Mouse (Mus musculus) intestine, embryonic 15.5 days (tissue): ENCODE results near the gene Plppr1. TPM values are rescaled to one million over a fixed set of nuclear protein-coding genes. Genes with fewer than 3 reads are reported as not detected.

Source experiments
- ATAC-seq: fragments of 200-750 bp; cut with Nextera tagmentation; 2 replicates; pipeline ENCODE4 v1.8.0; 2017; ENCODE audit warnings: moderate TSS enrichment, moderate library complexity
- H3K27ac ChIP-seq: fragments of 300-500 bp; sonication (generic); 2 replicates; pipeline ENCODE4 v1.5.1; 2015; ENCODE audit warnings: mild to moderate bottlenecking, inconsistent platforms
- H3K27me3 ChIP-seq: fragments of 300-500 bp; sonication (generic); replicated peaks from 2 replicates; pipeline ENCODE4 v1.6.1; 2015; ENCODE audit warnings: inconsistent platforms
- H3K36me3 ChIP-seq: fragments of 300-500 bp; sonication (generic); 2 replicates; pipeline ENCODE4 v1.6.1; 2015; ENCODE audit warnings: inconsistent platforms
- H3K4me1 ChIP-seq: fragments of 300-500 bp; sonication (generic); replicated peaks from 2 replicates; pipeline ENCODE4 v1.6.1; 2015; ENCODE audit warnings: inconsistent platforms
- H3K4me2 ChIP-seq: fragments of 300-500 bp; sonication (generic); replicated peaks from 2 replicates; pipeline ENCODE4 v1.6.1; 2015; ENCODE audit warnings: mild to moderate bottlenecking, inconsistent platforms
- H3K4me3 ChIP-seq: fragments of 300-500 bp; sonication (generic); replicated peaks from 2 replicates; pipeline ENCODE4 v1.5.1; 2015; ENCODE audit warnings: inconsistent platforms
- H3K9ac ChIP-seq: fragments of 300-500 bp; sonication (generic); 2 replicates; pipeline ENCODE4 v1.6.1; 2015; ENCODE audit warnings: inconsistent platforms
- H3K9me3 ChIP-seq: fragments of 300-500 bp; sonication (generic); 2 replicates; pipeline ENCODE4 v1.6.1; 2016; ENCODE audit warnings: inconsistent platforms
- WGBS: fragments of 180-500 bp; shearing (Covaris S2); methylation state at CpG from one replicate; pipeline ENCODE4 v1.1.7; 2015; 5-methylcytosine and 5-hydroxymethylcytosine counted together
- polyA plus RNA-seq: library from polyadenylated mRNA; unstranded; fragments of >200 nt; fragmentation: Nextera tagmentation; extraction: Ambion mirVana; gene quantifications from 2 replicates; pipeline ENCODE4 v1.2.1, GENCODE M21; 2015

Plppr1 gene
- polyA plus RNA-seq, 1 experiment from 2014 or later, result 1.6 TPM

DNA sequence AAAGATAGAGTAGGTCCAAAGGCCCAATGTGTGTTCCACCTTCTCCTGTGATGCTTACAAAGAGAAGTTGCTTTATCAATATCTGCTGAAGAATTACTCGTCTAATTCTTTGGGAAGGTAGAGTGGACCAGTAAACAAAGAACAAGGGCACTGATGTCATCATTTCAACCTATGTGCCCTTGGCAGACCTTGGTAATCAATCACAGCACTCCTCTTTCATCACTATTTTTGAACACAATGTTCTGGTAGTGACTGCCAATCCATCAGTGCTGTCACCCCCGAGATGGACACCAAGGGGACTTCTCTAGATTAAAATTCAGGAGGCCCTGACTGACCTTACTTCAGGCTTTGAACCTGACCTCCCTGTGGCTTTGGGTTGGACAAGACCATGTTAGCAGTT is 89.7 kb downstream of the Plppr1 start:
- Histone ChIP-seq H3K9me3 (no peaks in the 10 kb centered on the region), H3K9ac (no peak overlapping the region), H3K36me3 (no peaks in the 10 kb centered on the region), H3K4me3 (no peak overlapping the region), H3K27me3 (no peaks in the 10 kb centered on the region), H3K4me2 (no peak overlapping the region), H3K27ac (no peak overlapping the region), H3K4me1 (no peaks in the 10 kb centered on the region)
- no peak for ATAC-seq
- WGBS, result 61% methylated on average over 2 of the region's 2 CpGs

DNA sequence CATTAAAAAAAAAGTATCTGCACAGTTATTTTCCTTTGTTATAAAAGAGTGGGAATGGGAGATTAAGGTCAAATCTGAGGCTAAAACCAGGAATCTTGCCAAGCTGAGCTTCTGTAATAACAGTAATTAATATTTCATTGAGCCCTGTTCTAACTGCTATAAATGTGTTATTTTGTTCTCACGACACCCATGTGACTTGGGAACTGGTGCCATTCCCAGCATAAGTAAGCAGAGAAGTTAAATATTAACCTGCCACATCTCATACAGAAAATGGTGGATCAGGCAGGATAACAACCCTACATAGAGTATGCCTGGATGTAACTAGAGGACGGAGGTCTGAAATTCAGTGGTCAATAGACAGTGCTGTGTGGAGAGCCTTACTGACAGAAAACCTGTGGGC is 90.2 kb downstream of the Plppr1 start:
- no peaks in the 10 kb centered on the region for H3K4me1 ChIP-seq
- H3K4me2 ChIP-seq, result no peak overlapping the region
- no peaks in the 10 kb centered on the region for H3K27me3 ChIP-seq
- 0 out of 2 replicates have a peak, but pooled peaks have one; percentile 31 for ATAC-seq
- no peaks in the 10 kb centered on the region for H3K36me3 ChIP-seq
- no peak overlapping the region for H3K9ac ChIP-seq
- no peak overlapping the region for H3K4me3 ChIP-seq
- H3K9me3 ChIP-seq, result no peaks in the 10 kb centered on the region
- 67% methylated on average over 2 of the region's 2 CpGs for WGBS
- H3K27ac ChIP-seq, result no peak overlapping the region

DNA sequence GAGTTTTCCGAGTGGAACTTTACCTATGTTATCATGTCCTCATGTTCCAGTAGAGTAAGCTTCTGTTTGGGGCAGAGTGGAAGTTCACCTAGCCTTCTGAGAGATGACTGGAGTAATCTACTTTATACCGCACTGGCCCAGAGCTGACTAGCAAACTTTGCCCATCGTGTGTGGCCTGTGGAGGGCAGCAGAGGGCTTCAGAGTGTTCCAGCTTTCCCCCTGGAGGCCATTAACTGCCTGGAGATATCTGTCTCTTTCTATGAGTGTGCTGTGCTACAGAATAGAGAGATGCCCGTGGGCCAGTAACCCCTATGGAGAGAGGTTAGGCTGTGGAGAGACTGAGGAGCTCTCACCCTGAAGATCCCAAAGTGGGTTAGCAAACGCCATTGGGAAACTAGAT is 94.8 kb downstream of the Plppr1 start:
- H3K27me3 ChIP-seq, result no peaks in the 10 kb centered on the region
- no peaks in the 10 kb centered on the region for H3K4me1 ChIP-seq
- no peak overlapping the region for H3K27ac ChIP-seq
- H3K9ac ChIP-seq, result no peak overlapping the region
- no peaks in the 10 kb centered on the region for H3K9me3 ChIP-seq
- ATAC-seq, result peak; percentile 80
- no peaks in the 10 kb centered on the region for H3K36me3 ChIP-seq
- no peak overlapping the region for H3K4me3 ChIP-seq
- WGBS, result 41% methylated on average over 5 of the region's 5 CpGs
- no peak overlapping the region for H3K4me2 ChIP-seq

- Histone ChIP-seq H3K4me1 (no peaks in the 10 kb centered on the region), H3K9ac (no peak overlapping the region), H3K27ac (no peak overlapping the region), H3K9me3 (no peaks in the 10 kb centered on the region), H3K4me3 (no peak overlapping the region), H3K36me3 (no peaks in the 10 kb centered on the region), H3K27me3 (no peaks in the 10 kb centered on the region), H3K4me2 (no peak overlapping the region)
- 74% methylated on average over 1 of the region's 1 CpGs for WGBS
- ATAC-seq, result no peak
Measured at GRCm38 (mm10) chr4:49156781-49157180, 97.7 kb downstream of the Plppr1 start.

DNA sequence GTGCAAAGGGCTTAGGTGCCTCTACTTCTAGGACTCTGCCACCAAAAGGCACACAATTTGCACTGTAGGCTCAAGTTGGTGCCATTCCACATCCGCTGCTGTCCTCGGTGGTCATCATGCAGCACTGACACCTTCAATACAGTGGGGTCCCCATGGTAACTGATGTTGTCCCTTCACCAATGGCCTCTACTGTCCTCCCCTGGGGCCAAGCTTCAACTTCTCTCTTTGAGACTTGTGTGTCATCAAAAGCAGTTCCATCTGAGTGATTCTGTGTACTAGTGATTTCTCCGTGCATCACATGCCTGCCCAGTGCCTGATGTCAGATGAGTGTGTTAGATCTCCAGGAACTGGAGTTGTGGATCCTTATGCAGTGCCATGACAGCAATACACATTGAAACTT is 104.2 kb downstream of the Plppr1 start:
- 86% methylated on average over 3 of the region's 3 CpGs for WGBS
- no peaks in the 10 kb centered on the region for H3K27me3 ChIP-seq
- H3K4me3 ChIP-seq, result no peak overlapping the region
- no peaks in the 10 kb centered on the region for H3K9me3 ChIP-seq
- H3K4me1 ChIP-seq, result no peaks in the 10 kb centered on the region
- ATAC-seq, result no peak
- no peak overlapping the region for H3K4me2 ChIP-seq
- no peak overlapping the region for H3K9ac ChIP-seq
- H3K27ac ChIP-seq, result no peak overlapping the region
- H3K36me3 ChIP-seq, result no peaks in the 10 kb centered on the region

GRCm38 (mm10) chr4:49166391-49166790 is 107.3 kb downstream of the Plppr1 start:
- no peak overlapping the region for H3K4me3 ChIP-seq
- H3K4me1 ChIP-seq, result no peaks in the 10 kb centered on the region
- H3K27me3 ChIP-seq, result no peaks in the 10 kb centered on the region
- no peak overlapping the region for H3K9ac ChIP-seq
- H3K4me2 ChIP-seq, result no peak overlapping the region
- ATAC-seq, result no peak
- H3K27ac ChIP-seq, result no peak overlapping the region
- no peaks in the 10 kb centered on the region for H3K9me3 ChIP-seq
- WGBS, result 69% methylated on average over 3 of the region's 3 CpGs
- no peaks in the 10 kb centered on the region for H3K36me3 ChIP-seq

DNA sequence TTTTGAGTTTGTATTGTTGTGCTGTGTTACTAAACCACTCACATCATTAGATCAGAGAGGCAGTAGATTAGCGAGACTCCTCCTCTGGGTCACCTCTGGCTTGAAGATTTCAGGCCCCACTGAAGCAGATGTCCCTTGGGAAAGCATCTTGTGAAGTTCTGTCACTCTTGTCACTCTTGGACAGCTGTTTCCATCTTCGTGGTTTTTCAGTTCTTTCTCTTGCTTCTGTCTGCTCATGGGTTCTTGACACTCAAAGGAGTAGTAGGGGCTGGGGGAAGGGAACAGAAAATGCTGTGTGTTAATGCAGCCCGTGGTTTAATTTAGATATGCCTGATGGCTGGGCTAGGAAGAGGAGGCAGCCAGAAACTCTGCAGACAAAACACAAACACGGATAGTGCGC is 108.0 kb downstream of the Plppr1 start:
- Histone ChIP-seq H3K27me3 (no peaks in the 10 kb centered on the region), H3K36me3 (no peaks in the 10 kb centered on the region), H3K9me3 (no peaks in the 10 kb centered on the region), H3K4me1 (no peaks in the 10 kb centered on the region), H3K27ac (no peak overlapping the region), H3K9ac (no peak overlapping the region), H3K4me3 (no peak overlapping the region), H3K4me2 (no peak overlapping the region)
- WGBS, result 81% methylated on average over 5 of the region's 5 CpGs
- no peak for ATAC-seq

DNA sequence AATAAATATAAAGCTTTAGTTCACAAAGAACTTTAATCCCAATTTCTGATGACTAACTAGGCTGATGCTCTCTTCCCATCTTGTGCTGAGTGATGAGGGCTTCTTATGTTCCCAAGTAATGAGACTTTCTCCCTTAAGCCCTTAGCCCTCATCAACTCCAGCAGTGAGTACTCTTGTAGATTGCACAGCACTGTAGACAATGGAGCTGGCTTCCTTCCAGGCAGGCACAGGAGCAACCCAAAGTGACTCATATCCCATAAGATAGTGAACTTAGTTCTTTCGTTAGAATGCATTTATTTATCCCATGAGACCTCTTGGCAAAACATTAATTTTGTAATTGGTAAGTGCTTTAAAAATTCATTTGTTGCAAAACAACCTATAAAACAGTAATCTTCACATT is 110.4 kb downstream of the Plppr1 start:
- WGBS, result 22% methylated on average over 1 of the region's 1 CpGs
- no peaks in the 10 kb centered on the region for H3K27me3 ChIP-seq
- H3K27ac ChIP-seq, result no peak overlapping the region
- no peaks in the 10 kb centered on the region for H3K36me3 ChIP-seq
- ATAC-seq, result no peak
- H3K9me3 ChIP-seq, result no peaks in the 10 kb centered on the region
- no peaks in the 10 kb centered on the region for H3K4me1 ChIP-seq
- no peak overlapping the region for H3K4me3 ChIP-seq
- H3K9ac ChIP-seq, result no peak overlapping the region
- H3K4me2 ChIP-seq, result no peak overlapping the region

DNA sequence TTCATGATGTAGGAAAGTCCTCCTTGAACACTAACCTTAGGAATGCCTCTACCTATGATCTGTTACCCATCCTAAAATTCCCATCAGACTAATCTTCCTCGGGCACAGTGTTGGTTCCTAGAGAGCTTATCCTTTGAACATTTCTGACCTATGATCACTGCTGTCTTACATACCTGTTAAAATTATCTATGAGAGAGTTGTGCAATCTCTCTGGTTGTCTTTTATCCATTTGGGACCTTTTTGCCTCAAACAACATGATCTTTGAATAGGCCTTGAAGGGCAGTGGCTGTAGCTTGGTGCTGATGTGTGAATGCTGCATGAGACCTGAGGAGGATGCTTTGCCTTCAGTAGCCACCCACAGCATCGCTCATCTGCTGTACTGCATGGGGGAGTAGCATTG is 119.0 kb downstream of the Plppr1 start:
- Histone ChIP-seq H3K9ac (no peak overlapping the region), H3K4me2 (no peak overlapping the region), H3K27ac (no peak overlapping the region), H3K27me3 (no peaks in the 10 kb centered on the region), H3K36me3 (no peaks in the 10 kb centered on the region), H3K9me3 (no peaks in the 10 kb centered on the region), H3K4me3 (no peak overlapping the region), H3K4me1 (0 out of 2 replicates have a peak, but pooled peaks cover 3% of the 10 kb centered on the region)
- WGBS, result 72% methylated on average over 2 of the region's 2 CpGs
- no peak for ATAC-seq

- H3K36me3 ChIP-seq, result no peaks in the 10 kb centered on the region
- no peak overlapping the region for H3K4me3 ChIP-seq
- ATAC-seq, result peak; percentile 31; the same call in 1 of the 2 replicates
- H3K4me1 ChIP-seq, result 0 out of 2 replicates have a peak, but pooled peaks cover 3% of the 10 kb centered on the region
- 0 out of 2 replicates have a peak overlapping the region, but pooled peaks have one; percentile 23 for H3K27ac ChIP-seq
- H3K27me3 ChIP-seq, result no peaks in the 10 kb centered on the region
- H3K4me2 ChIP-seq, result no peak overlapping the region
- no peaks in the 10 kb centered on the region for H3K9me3 ChIP-seq
- no peak overlapping the region for H3K9ac ChIP-seq
- WGBS, result 26% methylated on average over 3 of the region's 3 CpGs
Measured at GRCm38 (mm10) chr4:49178891-49179290, 119.8 kb downstream of the Plppr1 start.

DNA sequence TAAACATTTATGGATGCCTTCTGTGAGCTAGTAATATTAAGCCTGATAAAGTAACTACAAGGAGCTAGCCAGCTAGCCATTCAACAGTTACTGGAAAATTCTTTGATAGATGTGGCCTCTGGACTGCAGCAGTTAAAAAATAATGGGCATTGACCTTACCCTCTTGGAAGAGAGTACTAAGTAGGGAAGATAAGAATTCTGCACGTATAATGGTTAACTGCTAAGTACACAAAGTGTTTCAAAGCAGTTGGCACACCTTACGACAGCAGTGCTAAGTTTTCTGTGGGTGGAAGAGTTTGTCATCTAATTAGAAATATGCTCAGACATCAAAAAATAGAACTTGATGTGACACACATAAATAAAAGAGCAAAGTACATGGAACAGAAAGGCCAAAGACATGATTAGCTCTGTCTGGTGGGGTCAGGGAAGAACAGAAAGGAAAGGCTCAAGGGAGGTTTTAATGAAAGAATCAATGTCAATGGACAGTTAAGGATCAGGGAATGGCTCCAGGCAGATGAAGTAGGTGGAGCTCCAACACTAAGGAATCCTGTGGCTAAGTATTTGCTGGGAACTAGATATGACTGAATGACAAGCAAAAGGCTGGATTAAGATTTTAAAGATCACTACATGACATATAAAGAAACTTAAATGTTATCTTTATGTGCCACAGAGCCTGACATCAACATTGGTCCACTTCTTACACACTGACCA is 120.6 kb downstream of the Plppr1 start:
- H3K4me2 ChIP-seq, result no peak overlapping the region
- no peaks in the 10 kb centered on the region for H3K36me3 ChIP-seq
- no peaks in the 10 kb centered on the region for H3K9me3 ChIP-seq
- H3K4me1 ChIP-seq, result 0 out of 2 replicates have a peak, but pooled peaks cover 3% of the 10 kb centered on the region
- H3K27ac ChIP-seq, result peak overlapping the region; percentile 27; the same call in 1 of the 2 replicates
- H3K9ac ChIP-seq, result no peak overlapping the region
- no peaks in the 10 kb centered on the region for H3K27me3 ChIP-seq
- 53% methylated on average over 2 of the region's 2 CpGs for WGBS
- ATAC-seq, result peak; percentile 97
- no peak overlapping the region for H3K4me3 ChIP-seq

DNA sequence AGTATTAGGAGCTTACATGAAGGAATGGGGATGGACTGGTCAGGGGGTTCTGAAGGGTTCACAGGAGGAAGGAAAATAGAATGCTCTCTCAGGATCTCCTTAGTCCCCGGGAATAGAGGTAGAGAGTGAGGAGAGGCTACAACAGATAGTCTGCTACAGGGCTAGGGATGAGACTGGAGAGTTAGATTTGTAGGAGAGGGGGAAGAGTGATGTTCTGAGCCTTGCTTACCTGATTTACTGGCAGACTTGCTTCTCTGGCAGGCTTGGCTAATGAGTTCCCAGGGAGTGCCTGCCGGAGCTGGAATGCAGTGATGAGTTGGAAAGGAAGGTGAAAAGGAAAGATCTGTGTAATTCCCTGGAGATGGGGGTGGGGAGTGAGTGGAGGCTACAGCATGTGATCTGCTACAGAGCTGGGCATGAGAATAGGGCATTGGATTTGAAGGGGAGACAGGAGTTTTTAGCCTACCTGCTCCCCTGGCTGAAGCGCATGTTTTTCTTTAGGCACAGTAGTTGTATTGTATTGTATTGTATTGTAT is 131.0 kb downstream of the Plppr1 start:
- H3K4me1 ChIP-seq, result no peaks in the 10 kb centered on the region
- H3K9me3 ChIP-seq, result no peaks in the 10 kb centered on the region
- WGBS, result 56% methylated on average over 3 of the region's 3 CpGs
- H3K27me3 ChIP-seq, result no peaks in the 10 kb centered on the region
- no peak overlapping the region for H3K9ac ChIP-seq
- no peaks in the 10 kb centered on the region for H3K36me3 ChIP-seq
- no peak overlapping the region for H3K4me3 ChIP-seq
- no peak overlapping the region for H3K27ac ChIP-seq
- no peak overlapping the region for H3K4me2 ChIP-seq
- no peak for ATAC-seq
